Mouse (Mus musculus) heart, postnatal 14 days (tissue): ENCODE measurements at regions not wholly inside any gene's neighbourhood (a gene's known extent, or its start where the extent isn't known, plus 50 kb on each side); places are given as distances from the start of the nearest gene placed in this dataset.

Experiments used
- DNase-seq, 2 experiments: peaks; one replicate each; pipeline ENCODE4 v3.0.0; 2021 to 2022
- intact Hi-C: fragments of 180-260 bp; cut with DNase I; formaldehyde crosslinking; loops from one replicate; pipeline ENCODE4 v1.15.1; 2025

DNA sequence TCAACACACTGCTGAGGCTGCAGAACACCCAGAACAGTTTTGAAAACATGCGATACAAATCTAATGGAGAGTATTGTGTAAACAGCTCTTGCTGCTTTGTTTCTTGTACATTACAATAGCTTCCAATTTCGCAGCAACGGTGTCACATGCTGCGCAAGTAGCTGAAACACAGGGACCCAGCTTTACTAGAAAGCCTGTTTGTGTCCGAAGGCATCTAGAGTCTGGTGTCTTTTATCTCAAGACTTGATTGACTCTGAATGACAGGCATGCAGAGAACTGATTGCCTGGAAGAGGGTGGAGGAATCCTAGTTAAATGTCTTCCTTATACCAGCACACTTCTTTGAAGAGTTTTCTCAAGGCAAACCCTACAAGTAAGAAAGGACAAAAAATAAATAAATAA is 66.1 kb upstream of the Fgf10 start:
- no peak for DNase-seq
- intact Hi-C loops, result no loop called here

DNA sequence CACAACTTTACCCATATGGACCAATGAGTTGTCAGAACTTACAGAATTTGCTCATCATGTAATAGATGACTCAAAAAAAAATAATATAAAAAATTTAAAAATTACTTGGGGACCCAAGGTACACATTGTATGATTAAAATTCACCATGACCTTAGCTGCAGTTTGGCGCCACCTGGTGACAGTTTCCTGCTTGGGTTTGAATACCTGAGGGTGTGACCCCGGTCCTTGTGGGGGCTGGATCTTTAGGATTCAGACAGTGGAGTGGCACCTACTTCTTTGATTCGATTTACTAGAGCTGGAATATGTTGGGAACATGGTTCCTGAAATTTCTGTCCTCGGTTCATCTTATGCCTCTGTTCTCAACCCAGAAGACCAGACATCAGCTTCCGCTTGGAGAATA is 72.7 kb upstream of the Fgf10 start:
- intact Hi-C loops, result loop anchor here (2.0 kb wide), 1 partner anchor 194 kb away; no protein-coding TSS in a partner anchor
- DNase-seq, result peak; percentile 4 to 16

DNA sequence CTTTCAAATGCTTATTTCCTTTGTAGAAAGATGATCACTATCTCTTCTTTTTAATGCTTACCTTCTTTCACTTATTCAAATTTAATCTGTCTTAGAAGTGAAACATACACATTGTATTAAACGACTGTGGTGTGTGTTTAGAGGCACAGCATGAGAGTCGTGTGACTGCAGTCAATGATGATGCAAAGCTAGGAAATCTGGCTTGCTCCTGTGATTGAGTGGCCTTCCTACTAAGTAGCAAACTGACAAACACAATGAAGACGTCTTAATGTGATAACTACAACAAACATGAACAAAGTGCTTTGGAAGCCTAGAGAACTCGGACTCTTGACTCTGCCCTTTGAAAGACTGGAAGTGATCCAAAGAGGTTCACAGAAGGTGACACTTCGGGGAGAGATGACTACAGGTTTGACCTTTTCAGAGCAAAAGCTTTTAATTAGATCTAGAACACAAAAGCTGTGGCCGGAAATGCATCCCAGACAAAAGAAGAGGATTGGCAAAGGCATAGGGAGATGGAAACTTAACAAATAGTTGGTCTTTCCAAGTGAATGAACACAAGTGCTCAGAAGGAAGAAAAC is 73.3 kb upstream of the Fgf10 start:
- DNase-seq, result no peak
- intact Hi-C loops, result loop anchor here (2.0 kb wide), 1 partner anchor 194 kb away; no protein-coding TSS in a partner anchor

DNA sequence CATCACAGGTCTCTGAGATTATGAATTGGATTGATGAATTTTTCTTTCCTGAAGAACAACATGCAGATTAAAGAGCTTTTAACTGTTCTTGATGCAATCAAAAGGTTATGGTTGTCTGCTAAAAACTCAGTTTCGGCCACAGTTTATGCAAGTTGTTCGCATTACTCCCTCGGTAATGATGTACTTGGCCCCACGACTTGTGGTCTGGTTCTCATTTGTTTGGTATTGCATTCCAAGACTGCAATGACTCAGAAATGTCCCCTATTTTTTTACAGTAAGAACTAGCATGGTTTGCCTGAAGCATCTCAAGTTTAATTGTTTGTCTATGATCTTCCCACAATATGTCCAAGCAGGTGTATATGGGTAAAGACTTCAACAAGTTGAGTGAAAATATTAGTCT is 77.5 kb upstream of the Fgf10 start:
- intact Hi-C loops, result no loop called here
- no peak for DNase-seq

- intact Hi-C loops, result no loop called here
- no peak for DNase-seq
These were observed 97.0 kb upstream of the Fgf10 start for GRCm38 (mm10) chr13:118572555-118572954.

DNA sequence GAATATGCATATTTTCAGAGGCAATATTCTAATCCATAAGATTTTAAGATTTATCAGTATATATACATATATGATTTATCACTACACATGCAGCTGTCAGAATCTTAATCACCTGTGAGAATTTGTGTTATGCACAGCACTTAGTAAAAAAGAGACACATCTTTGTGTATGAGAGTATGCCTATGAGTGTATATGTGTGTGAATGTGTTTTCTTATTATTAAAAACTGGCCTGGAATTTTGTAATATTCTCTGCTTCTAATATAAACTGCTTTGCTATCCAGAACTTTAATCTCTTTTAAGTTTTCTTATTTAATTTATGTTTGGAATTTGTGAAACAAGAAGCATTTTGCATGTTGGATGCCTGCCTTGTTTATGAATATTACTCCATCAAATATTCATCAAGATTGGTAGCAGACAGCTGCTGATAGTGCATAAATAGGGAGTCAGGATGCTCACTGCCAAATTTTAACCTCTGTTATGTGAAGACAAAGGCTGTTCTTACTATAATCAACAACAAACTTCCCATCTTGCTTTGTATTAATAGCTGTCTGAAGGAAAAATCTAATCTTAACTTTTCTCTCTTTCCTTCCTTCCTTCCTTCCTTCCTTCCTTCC is 104.3 kb upstream of the Fgf10 start:
- DNase-seq, result no peak
- intact Hi-C loops, result no loop called here

DNA sequence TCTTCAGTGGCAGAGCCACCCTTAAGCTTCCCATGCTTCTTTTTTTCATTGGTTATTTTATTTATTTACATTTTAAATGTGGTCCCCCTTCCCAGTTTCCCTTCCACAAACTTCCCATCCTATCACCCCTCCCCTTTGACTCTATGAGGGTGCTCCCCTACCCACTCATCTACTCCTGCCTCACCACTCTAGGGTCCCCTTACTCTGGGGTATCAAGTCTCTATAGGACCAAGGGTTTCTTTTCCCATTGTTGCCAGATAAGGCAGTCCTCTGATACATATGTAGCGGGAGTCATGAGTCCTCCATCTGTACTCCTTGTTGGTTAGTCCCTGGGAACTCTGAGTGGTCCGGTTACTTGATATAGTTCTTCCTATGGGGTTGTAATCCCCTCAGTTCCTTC is 110.6 kb upstream of the Fgf10 start:
- no peak for DNase-seq
- intact Hi-C loops, result no loop called here

GRCm38 (mm10) chr13:118552029-118552428 is 117.6 kb upstream of the Fgf10 start:
- DNase-seq, result no peak
- intact Hi-C loops, result no loop called here

GRCm38 (mm10) chr13:118538742-118539141 is 130.8 kb upstream of the Fgf10 start:
- intact Hi-C loops, result no loop called here
- DNase-seq, result no peak

DNA sequence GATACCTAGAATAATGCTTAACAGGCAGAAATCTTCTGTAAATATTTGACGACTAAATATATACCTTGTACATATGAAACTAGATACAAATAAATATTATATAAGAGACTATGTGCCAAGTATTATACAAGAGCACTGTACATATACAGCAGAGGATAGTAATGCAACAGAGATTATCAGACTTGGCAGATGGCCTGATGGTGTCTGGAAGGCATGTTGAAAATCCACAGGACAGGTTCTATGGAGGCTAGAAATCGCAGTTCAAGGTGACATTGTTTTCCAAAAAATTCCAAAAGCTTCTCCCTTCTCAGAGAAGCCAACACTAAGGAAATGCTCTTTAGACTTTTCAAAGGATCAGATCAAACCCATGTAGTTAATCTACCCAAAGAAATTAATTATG is 126.9 kb upstream of the Mrps30 start:
- DNase-seq, result no peak
- intact Hi-C loops, result no loop called here

GRCm38 (mm10) chr13:118506136-118506535 is 119.1 kb upstream of the Mrps30 start:
- DNase-seq, result no peak
- intact Hi-C loops, result no loop called here

GRCm38 (mm10) chr13:118490610-118491009 is 103.6 kb upstream of the Mrps30 start:
- intact Hi-C loops, result no loop called here
- no peak for DNase-seq

GRCm38 (mm10) chr13:118483031-118483430 is 96.0 kb upstream of the Mrps30 start:
- intact Hi-C loops, result no loop called here
- DNase-seq, result no peak

- DNase-seq, result no peak
- intact Hi-C loops, result no loop called here
These were observed 93.2 kb upstream of the Mrps30 start for GRCm38 (mm10) chr13:118480237-118480636.

DNA sequence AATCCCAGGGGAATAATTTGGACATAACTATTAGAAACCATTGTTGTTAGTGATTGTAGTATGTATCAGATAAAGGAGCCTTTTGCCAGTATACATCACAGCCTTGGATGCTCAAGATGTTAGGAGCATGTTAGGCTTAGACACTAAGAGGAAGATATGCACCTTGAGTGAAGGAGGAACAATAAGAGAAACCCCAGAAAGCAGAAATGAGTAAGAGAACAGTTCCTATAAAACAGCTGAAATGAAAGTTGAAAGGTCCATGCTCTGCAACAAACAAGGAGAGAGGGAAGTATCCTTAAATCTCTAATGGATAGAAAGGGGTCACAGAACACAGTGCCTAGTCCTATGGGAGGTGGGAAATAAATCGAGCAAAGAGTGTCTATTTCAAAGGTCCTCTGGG is 91.4 kb upstream of the Mrps30 start:
- intact Hi-C loops, result no loop called here
- no peak for DNase-seq

GRCm38 (mm10) chr13:118472578-118472977 is 85.5 kb upstream of the Mrps30 start:
- no peak for DNase-seq
- intact Hi-C loops, result no loop called here

DNA sequence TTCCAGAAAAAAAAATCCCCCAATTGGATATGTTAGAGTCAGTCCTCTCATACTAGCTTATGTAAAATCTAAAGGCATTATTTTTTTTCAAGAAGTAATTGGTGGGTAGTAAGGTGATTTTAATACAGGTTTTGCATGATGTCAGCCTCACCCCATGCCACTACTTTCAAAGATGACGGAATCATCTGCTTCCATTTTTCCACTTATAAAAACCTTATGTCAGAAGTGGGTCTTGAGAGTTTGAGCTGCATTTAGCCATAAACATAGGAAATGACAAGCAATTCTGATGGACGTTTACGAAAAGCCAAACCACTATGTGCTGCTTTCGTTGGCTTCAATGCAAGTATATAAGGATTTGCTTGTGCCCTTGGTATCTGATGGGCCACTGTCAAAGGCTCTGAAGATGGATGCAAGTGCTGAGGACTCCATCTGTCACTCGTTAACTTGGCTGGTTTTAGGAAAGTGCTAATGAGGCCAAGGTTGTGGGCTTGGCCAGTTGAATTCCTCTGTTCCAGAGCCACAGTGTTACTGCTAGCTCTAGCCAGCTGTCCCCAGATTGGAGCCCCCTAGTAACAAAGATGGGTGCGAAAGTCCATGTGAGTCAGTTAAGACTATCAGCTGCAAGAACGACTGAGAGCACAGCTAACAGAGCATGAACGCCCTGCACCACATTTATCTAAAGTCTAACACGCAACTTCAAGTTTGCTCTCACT is 72.8 kb upstream of the Mrps30 start:
- DNase-seq, result no peak
- intact Hi-C loops, result no loop called here

DNA sequence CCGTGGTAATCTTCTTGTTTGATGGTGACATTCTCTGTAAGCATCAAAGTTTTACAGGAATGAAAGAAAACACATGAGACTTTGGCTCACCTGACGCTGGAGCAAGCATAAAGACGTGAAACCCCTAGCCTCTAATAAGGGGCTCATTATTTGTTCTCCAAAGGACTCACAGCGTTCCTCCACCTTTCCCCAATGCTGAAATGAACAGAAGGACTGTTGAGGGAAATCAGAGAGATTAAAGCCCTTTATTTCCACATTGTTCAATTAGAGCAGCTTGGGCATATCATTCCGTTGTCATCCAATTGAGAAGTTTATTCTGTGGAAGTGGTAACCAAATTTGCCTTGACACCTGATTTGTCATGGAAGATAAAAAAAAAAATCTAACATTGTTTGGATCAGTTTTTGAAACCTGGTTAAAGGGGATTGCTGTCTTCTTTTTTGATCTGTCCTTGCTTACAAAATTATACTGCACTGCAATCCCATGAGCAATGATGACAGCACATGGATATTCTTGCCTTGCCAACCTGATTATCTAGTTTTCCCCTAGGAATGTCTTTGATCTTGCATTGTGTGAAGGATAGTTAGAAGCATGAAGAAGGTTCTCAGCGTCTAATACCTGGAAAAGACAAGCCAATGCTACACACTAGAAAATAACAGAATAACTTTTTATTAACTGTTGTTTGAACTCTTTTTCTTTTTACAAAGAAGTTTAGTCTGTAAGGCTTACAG is 62.1 kb upstream of the Mrps30 start:
- intact Hi-C loops, result no loop called here
- no peak for DNase-seq

DNA sequence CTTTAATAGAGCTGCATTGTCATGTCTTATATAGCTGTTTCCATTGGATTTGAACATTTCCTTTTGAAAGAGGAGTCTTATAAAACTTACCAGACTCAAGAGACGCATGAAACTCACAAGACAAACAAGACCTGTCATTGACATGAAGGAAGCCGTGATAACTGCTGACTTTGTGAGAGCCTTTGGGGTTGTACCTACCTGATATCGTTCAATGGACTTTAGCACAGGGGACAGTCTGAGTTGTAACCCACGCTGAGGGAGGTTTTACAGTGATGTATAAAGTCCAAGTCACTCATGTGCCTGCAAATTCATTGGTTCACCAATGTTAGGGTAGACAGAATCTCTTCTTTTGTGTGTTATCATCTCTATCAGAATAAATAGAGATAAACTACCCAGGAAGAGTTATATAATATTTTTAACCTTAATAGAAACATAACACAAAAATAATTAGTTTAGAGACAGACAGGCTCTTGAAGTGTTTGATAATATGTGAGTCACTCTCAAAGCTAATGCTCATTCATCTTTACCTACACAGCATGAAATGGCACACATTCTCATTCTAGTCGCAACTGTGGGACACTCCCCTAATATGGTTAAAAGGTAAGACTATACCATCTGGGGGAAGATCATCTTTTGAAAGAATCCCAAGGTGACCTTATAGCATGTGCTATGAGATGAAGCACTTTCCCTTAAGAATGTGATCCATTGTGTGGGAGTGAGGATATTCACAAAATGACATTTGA is 54.4 kb upstream of the Mrps30 start:
- intact Hi-C loops, result no loop called here
- no peak for DNase-seq
